Mouse (Mus musculus) adrenal gland, adult 18-20 months (tissue): Measurements from ENCODE around the gene Def6. TPM values are rescaled to one million over a fixed set of nuclear protein-coding genes. Genes with fewer than 3 reads are reported as not detected.
"Not testable (repeated sequence)": the region's sequence is repeated elsewhere in the genome, so short reads cannot be mapped to it uniquely, and the experiment has no call there.

Experiments
- DNase-seq, 2 experiments: peaks; one replicate each; pipeline ENCODE4 v3.0.0; 2021 to 2022; ENCODE audit warnings: low spot score in 2 of 2
- total RNA-seq, 2 experiments: library from RNA; stranded (reverse); gene quantifications; 1 replicate in 1 of 2; 2 replicates in 1 of 2; pipeline ENCODE4 v1.2.3; 2021

Def6 gene
- total RNA-seq, 2 experiments from 2014 or later: 1.2 to 1.3 TPM

DNA sequence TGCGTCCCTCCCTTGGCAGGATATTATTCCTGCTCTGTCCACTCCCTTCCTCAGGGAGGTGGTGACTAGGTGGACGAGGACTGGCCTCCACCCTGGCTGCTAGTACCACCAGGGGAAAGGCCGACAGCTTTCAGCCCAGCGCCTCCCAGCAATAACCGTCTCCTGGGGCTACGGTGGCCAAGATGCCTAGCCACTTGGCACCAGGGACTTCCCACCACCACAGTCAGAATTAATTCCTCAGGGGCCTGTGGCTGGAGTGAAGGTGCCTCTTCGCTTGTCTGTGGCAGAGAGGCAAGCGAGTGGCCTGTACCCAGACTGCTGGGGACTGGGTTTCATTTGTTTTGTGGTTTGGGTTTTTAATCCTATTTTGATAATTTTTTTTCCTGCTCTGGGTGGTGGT lies 2.1 kb upstream of the Def6 start:
- DNase-seq: no peak

DNA sequence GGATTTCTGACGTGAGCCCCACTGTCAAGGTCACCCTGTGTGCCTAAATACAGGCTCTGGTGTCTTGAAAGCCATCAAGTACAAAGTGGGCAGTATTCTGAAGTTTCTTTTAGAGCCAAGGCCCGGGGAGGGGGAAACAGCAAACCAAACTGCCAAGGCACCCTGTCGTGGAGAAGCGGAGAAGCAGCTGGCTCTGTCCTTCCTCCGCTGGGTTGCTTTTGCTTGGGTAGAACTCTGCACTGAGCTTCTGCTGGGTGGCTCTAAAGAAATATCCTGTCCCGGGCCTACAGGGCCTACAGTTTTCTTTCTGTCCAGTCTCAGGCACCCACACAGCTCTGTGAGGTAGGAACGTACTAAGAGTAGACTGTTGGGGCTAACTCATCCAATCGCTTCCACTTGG lies 486 bp upstream of the Def6 start:
- no peak for DNase-seq

DNA sequence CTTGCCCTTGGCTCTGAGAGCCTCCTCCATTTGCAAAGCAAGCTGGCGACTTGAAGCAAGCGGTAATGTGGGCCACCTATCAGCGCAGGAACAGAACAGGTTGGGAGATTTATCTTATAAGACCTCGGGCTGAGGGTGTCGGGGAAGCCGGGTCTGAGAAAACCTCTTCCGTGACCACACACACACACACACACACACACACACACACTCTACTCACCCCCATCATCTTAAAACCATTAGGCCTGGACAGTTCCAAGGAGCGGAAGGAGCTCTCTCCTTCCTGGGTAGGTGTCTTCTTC lies 685 bp downstream of the Def6 start:
- DNase-seq: no peak

DNA sequence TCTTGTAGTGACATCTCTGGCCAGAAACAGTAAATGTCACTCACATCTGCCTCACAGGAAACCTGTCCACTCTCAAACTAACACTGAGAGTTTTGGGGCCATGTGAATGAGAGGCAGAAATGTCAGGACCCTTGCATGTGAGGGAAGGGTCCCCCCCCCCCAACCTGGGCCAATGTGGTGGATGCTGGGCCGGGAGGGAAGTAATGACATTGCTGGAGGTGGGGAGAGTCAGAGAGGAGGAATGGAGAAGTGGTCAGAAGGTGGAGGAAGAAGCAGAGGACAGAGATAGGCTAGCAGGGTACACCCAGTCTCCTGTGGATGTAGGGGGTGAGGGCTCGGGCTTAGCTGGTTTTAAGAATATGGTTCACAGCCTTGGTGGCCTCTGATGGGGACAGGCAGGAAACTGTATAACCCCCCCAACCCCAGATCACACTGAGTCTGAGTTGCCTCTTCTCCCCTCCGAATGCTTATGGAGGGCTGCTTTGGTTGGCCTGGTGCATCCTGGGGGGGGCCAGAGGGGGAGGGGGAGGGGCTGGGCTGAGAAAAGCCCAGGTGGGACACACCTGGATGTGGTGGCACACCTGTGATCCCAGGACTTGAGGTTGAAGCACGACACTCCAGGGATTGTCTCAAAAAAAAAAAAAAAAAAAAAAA lies 2.0 kb downstream of the Def6 start:
- no peak for DNase-seq

DNA sequence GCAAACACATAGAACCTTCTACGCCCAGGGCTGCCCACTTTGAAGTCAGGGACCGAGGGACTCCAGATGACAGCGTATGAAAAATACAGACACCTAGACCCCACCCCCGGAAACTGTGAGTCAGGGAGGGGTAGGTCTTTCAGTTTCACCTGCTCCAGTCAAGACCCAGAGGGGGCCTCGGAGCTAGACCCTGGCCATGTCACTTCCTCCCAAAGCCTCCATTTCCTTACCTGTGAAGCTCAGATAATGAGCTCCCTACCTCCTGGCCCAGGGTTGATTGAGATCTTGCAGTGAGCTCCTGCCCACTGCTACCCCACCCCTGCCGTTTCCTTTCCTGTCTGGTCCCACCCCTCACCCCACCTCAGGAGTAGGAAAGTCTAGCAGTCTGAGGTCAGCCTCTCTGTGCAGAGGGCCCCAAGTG lies 4.4 kb downstream of the Def6 start:
- no peak for DNase-seq

DNA sequence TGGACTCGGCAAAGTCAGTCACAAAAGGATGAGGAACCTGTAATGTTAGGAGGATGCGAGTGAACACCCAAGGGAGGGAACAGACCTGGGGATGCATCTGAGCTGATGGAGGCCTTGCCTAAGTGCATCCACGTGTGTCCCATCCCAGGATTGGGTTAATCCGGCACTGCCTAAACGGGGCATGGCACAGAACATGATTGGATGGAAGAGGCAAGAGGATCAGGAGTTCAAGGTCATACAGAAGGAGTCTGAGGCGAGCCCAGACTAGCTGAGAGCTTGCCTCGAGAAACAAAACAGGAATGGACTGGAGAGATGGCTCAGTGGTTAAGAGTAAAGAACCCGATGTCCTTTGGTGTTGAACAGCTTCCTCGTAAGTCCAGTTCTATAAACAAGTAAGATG lies 4.8 kb downstream of the Def6 start:
- no peak for DNase-seq

DNA sequence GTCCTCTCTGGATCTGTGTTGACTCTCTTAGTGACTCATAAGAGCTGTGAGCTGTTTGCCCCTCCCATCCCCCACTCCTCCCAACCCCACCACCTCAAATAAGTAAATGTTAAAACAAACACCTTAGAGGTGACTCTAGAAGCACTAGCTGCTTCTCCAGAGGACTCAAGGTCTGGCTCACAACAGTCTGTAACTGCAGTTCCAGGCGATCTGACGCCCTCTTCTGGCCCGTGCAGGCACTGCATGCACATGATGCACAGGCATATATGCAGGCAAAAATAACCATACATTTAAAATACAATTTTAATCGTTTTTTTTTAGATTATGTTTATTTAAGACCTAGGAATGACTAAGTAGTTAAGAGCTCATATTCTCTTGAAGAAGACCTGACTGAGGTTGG lies 5.7 kb downstream of the Def6 start:
- no peak for DNase-seq

DNA sequence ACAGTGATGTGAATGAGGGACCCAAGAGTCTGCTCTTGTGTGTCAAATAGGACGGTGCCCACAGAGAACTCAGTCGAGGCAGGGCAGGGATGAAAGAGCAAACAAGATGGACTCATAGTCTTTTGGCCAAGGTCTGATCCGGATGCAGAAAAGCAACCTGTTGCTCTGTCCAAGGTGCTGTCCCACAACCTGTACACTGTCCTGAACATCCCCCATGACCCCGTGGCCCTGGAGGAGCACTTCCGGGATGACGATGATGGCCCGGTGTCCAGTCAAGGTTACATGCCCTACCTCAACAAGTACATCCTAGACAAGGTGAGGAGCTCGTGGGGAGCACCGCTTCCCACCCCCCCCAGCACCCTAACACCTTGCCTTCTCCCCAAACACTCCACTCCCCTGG lies 9.2 kb downstream of the Def6 start:
- DNase-seq: no peak

DNA sequence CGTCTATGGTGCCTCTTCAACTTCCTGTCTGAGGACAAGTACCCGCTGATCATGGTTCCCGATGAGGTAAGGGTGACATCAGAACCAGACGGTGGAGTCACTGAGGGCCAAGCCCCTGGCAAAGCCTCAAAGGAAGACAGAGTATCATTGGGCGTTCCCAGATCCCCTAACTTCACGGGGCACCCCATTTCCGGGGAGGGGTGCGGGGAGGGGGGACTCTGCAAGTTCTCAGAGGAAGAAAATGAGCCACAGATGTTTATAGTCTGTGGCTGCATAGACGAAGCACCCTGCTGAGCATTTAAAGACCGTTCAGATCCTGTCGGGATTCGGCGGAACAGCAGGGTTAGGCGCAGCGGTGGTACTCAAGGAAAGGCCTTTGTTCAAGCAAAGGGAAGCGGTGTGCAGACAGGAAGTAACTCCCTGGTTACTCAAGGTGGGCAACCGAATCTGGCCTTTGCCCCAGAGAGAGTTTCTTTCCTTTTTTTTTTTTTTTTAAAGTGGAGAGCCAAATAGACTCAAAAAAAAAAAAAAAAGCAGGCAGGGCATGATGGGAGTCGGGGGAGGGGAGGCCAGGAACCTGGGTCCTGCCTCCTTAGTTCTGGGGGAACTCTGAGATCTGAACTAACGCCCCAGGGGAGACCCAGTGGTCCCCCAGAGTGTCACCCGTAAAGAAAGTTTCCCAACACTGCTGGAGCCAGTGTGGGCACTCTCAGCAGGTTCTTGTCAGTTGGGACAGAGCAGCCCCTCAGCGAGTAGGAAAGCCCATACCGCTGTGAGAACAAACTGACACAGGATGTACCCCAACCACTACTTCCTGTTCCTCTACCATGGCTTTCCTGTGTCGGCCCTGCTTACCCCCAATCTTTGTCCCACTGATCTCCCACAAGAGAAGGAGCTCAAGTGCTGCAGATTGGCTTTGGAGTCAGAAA lies 10.4 kb downstream of the Def6 start:
- DNase-seq: no peak

DNA sequence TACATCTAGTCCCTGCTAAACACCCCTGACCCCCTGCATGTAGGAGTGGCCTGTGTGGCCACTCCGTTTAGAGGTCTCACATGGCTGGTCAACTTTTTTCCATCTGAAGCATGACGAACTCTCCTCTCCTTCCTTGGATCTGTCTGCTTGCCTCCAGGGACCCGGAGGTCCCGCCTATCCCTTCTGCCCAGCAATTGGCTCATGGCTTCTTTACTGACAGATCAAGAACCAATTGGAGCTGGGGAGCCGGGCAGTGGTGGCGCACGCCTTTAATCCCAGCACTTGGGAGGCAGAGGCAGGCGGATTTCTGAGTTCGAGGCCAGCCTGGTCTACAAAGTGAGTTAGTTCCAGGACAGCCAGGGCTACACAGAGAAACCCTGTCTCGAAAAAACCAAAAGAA lies 14.9 kb downstream of the Def6 start:
- DNase-seq: not testable (repeated sequence)

DNA sequence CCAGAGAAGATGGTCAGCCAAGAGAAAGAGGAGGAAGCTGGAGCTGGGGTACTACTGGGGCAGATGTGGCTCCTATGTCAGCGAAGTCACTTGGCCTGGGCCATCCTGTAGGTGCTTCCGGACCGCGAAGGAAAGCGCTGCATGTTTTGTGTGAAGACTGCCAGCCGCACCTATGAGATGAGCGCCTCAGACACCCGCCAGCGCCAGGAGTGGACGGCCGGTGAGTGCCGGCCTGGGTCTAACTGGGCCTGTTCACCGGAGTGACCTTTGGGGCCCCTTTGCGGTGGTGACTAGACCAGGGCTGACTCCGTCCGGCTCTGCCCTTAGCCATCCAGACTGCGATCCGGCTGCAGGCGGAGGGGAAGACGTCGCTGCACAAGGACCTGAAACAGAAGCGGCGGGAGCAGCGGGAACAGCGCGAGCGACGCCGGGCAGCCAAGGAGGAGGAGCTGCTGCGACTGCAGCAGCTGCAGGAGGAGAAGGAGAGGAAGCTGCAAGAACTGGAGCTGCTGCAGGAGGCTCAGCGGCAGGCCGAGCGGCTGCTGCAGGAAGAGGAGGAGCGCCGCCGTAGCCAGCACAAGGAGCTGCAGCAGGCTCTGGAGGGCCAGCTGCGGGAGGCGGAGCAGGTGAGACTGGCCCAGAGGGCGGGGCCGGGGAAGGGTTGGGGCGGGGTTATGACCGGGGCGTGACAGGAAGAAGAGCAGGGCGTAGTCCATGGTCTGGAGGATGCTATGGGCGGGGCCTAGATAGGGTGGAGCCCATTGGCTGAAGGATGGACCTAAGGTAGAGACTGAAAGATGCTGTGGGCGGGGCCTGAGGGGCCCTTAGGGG lies 16.2 kb downstream of the Def6 start:
- DNase-seq: peak; percentile 80 to 83

DNA sequence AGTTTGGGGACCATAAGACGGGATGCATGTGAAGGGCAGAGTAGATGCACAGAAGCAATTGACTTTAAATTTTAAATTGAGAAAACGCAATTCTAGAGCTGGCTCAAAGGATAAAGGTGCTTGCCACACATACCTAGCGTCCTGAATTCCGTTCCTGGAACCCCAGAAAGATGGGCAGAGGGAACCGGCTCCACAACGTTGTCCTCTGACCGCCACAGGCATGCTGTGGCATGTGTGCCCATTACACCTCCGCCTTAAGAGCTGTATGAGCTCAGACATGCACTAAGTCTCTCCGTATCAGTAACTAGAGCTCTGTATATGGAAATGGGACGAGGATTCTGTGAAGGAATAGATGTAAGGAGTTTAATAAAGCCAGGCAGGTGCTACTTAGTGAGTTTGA lies 17.0 kb downstream of the Def6 start:
- DNase-seq: no peak

DNA sequence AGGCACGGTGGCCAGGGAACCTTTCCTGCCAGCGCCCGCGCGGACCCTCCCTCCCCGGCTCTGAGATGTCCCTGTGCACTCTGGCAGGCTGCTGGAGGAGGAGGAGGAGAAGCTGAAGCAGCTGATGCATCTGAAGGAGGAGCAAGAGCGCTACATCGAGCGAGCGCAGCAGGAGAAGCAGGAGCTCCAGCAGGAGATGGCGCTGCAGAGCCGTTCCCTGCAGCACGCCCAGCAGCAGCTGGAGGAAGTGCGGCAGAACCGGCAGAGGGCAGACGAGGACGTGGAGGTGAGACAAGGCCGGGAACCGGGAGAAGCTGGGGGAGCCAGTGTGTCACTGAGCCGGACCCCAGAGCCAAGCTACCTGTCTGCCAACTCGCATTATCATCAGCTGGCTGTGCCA lies 18.4 kb downstream of the Def6 start:
- peak; percentile 89 to 91 for DNase-seq

DNA sequence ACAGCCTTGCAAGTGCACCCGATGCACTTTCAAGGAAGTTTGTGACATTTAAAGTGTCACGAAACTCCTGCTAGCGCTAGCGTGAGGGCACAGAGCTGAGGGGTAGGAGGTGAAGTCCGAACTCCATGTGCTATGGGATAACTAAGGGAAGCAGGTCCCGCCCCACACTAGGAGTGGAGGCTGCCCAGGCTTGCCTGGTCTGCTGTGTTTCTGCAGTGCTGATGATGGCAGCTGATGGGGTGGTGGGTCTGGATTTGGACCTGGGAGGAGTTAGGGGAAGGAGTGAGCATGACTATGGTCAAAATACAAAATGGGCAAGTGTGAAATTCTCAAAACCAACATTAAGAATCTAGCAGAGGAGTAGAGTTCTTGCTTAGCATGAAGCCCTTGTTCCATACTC lies 22.9 kb downstream of the Def6 start:
- DNase-seq: no peak

DNA sequence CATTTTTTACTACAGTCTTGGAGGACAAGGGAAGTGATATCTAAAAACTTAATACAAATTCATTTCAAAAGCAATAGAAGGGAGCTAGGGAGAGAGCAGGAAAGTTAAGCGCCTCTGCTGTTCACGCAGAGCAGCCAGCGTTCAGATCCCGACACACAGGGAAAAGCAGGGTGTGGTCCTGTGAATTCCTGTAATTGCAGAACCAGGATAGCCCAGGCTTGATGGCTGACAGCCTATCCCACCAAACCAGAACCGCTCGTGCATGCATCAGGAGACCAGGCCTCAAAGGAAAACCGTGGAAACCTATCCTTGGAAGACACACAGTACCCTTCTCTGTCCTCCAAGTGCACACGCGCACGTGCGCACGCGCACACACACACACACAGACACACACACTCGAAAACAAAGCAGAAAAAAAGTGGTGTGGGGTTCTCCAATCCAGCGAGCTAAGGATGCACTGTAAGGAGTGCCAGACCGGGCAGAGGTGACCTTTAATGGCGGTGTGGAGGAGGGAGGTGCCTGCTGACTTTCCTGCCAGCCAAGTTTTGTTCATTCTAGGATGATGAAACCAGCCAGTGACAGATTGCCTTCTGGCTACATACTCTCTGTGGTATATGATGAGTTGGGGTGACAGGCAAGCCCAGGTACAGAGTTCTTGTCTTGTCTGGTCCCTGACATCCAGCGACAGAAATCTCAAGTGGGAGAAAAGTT lies 23.6 kb downstream of the Def6 start:
- no peak for DNase-seq

DNA sequence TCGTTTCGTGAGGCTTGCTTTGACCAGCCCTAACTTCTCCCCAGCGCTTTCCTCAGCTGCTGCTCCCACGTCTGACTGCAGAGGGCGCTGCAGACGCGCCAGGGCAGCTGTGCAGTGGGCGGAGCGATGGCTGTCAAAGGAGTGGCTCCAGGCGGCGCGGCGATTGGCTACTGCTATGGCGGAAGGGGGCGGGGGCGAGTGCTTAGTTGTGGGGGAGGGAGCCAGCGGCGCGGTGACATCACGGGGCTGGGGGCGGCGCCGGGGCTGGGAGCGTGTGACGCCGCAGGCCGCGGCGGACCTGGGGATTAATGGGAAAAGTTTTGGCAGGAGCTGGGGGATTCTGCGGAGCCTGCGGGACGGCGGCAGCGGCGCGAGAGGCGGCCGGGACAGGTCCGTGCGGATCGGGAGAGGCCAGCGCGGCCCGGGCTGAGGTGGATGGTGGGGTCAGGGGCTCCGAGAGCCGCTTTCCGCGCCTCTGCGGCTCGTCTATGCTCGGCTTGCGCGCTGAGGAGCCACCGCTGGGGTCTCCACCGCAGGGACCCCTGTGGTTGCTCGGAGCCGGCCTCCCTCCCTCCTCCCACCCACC lies 25.0 kb downstream of the Def6 start, which contains the start of gene Ppard:
Gene Ppard, plus strand, starts transcription at position 226 of the 586 bp plus-strand sequence.
- DNase-seq: peak; percentile 98 to 99

DNA sequence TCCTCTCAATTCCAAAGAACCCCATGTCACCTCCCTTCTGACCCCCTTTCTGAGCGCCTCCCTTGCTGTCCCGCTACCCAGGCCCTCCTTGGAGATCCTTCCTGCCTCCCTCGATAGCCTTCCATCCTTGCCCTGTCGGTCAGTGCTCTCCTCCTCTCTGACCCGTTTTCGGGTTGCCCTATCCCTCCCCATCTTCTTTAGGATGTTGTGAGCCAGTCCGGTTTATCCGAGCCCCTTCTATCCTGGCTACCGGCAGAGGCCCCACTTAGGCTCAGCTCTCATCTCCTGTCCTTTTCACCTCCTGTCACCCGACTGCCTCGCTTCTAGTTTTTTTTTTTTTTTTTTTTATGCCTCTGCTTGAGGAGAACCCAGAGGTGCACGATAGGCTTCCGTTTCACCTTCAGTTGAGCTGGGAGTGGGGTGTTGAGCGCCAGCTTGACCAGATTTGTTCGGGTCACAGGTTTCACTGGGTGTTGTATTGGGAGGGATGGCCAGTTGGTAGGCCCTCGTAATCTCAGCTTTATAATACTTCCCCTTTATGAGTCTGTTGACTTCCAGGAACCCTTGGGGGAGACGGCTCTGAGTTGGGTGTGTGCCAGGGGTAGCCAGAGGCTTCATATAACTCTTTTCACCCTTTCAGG lies 25.6 kb downstream of the Def6 start:
- DNase-seq: no peak

DNA sequence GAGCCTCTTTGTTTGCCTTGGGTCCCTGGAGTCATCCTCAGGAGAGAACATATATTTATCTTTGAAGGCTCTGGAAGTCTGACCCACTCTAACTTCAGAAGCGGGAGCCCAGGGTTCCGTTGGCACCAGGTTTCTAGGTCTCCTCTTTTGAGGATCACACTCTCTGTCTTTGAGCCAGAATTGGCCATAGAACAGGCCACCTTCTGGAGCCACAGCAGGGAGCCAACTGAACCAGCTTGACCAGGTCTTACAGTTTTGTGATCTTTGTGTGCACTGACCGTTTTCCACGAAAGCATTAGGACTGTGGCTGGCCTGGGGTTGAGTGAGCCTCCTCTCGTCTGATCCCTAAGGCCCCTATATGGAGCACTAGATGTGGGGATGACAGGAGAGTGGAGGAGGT lies 27.1 kb downstream of the Def6 start:
- DNase-seq: no peak

DNA sequence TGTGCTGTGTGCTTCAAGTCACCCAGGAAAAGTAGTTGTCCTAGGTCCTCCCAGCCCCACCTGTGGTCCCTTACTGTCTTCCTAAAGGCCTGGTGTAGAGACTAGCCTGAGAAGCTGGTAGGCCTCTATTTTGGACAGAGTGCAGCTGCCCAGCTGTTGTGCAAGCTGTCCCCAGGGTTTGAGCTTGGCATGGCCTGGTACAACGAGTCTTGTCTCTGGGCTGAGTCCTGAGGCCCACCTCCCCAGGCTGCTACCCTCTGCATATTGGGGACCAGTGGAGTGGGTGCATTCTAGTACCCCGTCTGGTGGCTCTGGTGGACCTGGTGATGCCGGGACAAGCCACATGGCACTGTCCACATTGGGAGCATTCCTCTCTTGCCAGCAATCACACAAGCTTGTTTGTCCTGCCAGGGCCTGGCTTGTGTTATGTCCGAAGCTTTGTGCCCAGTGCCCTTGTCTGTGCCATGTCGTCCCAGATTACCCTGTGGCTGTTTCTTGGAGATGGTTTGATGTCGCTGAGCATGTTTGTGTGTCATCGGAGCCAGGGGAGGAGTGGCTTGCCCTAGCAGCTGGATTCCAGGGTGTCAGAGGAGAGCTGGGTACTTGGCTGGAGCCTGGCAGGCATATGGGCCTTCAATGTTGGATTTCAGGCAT lies 28.5 kb downstream of the Def6 start:
- DNase-seq: no peak

DNA sequence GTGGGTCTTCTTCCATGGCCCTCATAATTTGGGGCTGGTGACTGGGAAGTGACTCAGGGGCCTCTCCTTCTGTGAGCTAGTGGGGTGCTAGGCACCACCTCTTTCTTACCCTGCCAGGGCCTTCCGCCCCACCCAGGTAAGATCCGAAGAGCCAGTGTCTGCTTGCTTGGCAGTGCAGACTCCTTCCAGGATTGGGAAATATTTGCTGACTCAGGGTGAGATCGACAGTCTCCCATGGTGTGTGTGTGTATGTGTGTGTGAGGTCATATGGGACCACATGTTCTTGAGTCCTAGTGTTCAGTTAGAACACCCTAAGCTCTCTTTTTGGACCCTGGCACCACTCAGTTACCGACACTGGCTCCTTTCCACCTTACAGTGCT lies 29.0 kb downstream of the Def6 start:
- DNase-seq: no peak
